Mouse (Mus musculus): ENCODE data around the gene Emg1. TPM values are rescaled to one million over a fixed set of nuclear protein-coding genes. Genes with fewer than 3 reads are reported as not detected.
A peak's percentile ranks its signal among the peaks of the same experiment; 100 is the strongest.

The Emg1 gene
- polyA plus RNA-seq, 1 experiment from 2014 or later = 202 TPM

DNA sequence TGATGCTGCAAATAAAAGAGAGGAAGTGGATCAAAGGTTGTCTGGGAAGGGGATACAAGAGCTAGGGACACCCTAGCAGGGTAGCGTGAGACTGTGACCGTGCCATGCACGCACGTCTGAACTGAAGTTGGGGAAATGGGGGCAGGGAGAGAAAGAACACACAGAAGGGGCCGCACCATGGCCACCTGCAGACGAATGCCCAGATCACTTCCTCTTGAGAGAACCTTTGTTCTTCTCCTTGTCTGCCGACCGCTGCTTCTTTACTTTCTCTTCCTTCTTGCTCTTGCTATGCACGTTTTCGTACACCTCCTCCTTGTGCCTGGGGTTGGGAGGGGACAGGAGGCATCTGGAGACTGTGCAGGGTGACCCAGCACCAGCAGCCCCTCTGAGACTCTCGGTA, 8.9 kb upstream of the Emg1 start:
- no peak for ATAC-seq (ENCODE audit: insufficient read depth, low FRiP score, low TSS enrichment)

DNA sequence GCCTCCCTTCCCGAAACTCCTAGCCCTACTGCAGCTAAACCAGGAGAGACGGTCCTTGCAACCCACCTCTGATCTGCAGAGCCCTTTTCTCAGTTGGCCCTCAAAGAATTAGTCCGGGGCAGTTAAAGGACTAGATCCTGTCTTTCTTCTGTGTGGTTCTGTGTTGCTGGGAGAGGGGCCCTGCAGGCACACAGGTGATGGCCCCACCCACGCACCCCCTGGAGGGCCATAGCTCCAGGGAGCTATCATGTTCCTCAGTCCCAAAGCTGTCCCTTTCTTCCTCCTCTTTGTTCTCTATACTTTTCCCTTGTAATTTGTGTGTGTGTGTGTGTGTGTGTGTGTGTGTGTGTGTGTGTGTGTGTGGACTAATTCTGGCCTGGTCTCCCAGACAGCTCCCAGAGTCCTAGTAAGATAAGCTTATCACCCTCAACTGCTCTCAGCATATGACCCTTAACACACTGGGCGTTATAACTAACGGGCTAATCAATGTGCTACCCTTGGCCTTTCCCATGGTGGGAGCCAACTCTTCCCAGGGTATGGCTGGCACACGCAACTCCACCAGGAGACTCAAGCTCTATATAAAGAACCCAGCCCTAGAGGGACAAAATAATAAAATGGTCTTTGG, 7.5 kb upstream of the Emg1 start:
- ATAC-seq (ENCODE audit: insufficient read depth, low FRiP score, low TSS enrichment) (no peak), DNase-seq (ENCODE audit: low spot score) (no peak)
- Histone ChIP-seq H3K4me2 (ENCODE audit: low read depth) (no peak overlapping the region), H3K36me3 (ENCODE audit: control insufficient read depth, insufficient read depth, low read length) (peaks cover 6% of the 10 kb centered on the region; the same call in 1 of the 2 replicates), H3K9me3 (ENCODE audit: control insufficient read depth, low read length) (no peaks in the 10 kb centered on the region), H3K27me3 (ENCODE audit: control insufficient read depth, insufficient read depth, low read length) (no peaks in the 10 kb centered on the region), H3K4me1 (ENCODE audit: control insufficient read depth, insufficient read depth, low read length) (no peaks in the 10 kb centered on the region), H3K27ac (ENCODE audit: low read depth, low read length) (no peak overlapping the region), H3K9ac (ENCODE audit: low read length) (no peak overlapping the region), H3K4me3 (ENCODE audit: low read depth, low read length) (no peak overlapping the region)
- 76% methylated on average over 7 of the region's 7 CpGs for WGBS

More for the DNA sequence above, 8.9 kb upstream of the Emg1 start:
- 68% methylated on average over 11 of the region's 11 CpGs for WGBS
- Histone ChIP-seq H3K4me3 (ENCODE audit: low read depth, low read length) (no peak overlapping the region), H3K9ac (ENCODE audit: low read length) (no peak overlapping the region), H3K27ac (ENCODE audit: low read depth, low read length) (no peak overlapping the region), H3K4me2 (ENCODE audit: low read depth) (no peak overlapping the region), H3K4me1 (ENCODE audit: control insufficient read depth, insufficient read depth, low read length) (no peaks in the 10 kb centered on the region), H3K9me3 (ENCODE audit: control insufficient read depth, low read length) (no peaks in the 10 kb centered on the region), H3K36me3 (ENCODE audit: control insufficient read depth, insufficient read depth, low read length) (peaks cover 3% of the 10 kb centered on the region; the same call in 1 of the 2 replicates), H3K27me3 (ENCODE audit: control insufficient read depth, insufficient read depth, low read length) (no peaks in the 10 kb centered on the region)
- no peak for DNase-seq (ENCODE audit: low spot score)

DNA sequence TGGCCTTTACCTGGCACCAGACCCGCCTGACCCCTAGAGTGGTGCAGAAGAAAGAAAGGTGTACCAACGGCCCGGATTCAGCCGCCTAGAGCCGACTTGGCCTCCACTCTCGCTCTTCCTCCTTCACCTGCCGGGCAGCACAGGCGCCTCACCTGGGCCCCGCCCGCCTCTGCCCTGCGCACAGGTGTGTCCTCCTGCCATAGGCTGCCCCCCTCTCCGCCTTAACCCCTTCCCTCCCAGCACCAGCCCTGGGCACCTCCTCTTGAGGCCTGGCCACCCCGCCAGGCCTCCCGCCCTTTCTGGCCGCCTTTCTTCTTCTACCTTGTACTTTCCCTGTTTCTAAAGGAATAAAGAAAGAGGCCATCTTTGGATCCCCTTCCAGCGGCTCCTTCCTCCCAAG, 6.7 kb upstream of the Emg1 start:
- ATAC-seq (ENCODE audit: insufficient read depth, low FRiP score, low TSS enrichment) (no peak), DNase-seq (ENCODE audit: low spot score) (no peak)
- H3K4me1 ChIP-seq (ENCODE audit: control insufficient read depth, insufficient read depth, low read length) = no peaks in the 10 kb centered on the region; the same call in 1 of the 2 replicates
- 58% methylated on average over 11 of the region's 16 CpGs for WGBS
- H3K4me2 ChIP-seq (ENCODE audit: low read depth) = no peak overlapping the region
- no peak overlapping the region for H3K9ac ChIP-seq (ENCODE audit: low read length)
- no peaks in the 10 kb centered on the region for H3K27me3 ChIP-seq (ENCODE audit: control insufficient read depth, insufficient read depth, low read length)
- no peak overlapping the region for H3K4me3 ChIP-seq (ENCODE audit: low read depth, low read length)
- no peak overlapping the region for H3K27ac ChIP-seq (ENCODE audit: low read depth, low read length)
- H3K9me3 ChIP-seq (ENCODE audit: control insufficient read depth, low read length) = no peaks in the 10 kb centered on the region
- peaks cover 6% of the 10 kb centered on the region for H3K36me3 ChIP-seq (ENCODE audit: control insufficient read depth, insufficient read depth, low read length)

DNA sequence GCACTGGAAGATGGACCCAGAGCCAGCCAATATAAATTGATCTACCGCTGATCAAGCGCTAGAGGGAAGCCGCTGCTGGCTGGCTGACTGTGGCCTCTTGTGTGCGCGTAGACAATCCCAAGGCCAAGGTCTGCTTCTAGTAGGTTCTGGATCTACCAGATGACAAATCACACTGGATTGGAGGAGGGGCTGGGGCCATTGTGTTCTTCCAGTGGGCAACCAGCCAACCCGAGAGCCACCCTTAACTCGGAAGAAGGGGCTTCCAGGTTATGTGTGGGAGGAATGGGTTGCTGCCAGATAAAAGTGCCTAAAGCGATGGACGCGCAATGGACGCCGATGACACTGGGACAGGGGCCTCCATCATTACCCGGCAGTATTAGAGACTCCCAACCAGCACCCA, 6.0 kb upstream of the Emg1 start:
- Histone ChIP-seq H3K27me3 (ENCODE audit: control insufficient read depth, insufficient read depth, low read length) (no peaks in the 10 kb centered on the region), H3K9ac (ENCODE audit: low read length) (no peak overlapping the region), H3K4me1 (ENCODE audit: control insufficient read depth, insufficient read depth, low read length) (peaks cover 6% of the 10 kb centered on the region), H3K36me3 (ENCODE audit: control insufficient read depth, insufficient read depth, low read length) (peaks cover 6% of the 10 kb centered on the region), H3K4me3 (ENCODE audit: low read depth, low read length) (no peak overlapping the region), H3K4me2 (ENCODE audit: low read depth) (no peak overlapping the region), H3K27ac (ENCODE audit: low read depth, low read length) (no peak overlapping the region), H3K9me3 (ENCODE audit: control insufficient read depth, low read length) (no peaks in the 10 kb centered on the region)
- 85% methylated on average over 13 of the region's 13 CpGs for WGBS
- DNase-seq (ENCODE audit: low spot score) (no peak), ATAC-seq (ENCODE audit: insufficient read depth, low FRiP score, low TSS enrichment) (no peak)

DNA sequence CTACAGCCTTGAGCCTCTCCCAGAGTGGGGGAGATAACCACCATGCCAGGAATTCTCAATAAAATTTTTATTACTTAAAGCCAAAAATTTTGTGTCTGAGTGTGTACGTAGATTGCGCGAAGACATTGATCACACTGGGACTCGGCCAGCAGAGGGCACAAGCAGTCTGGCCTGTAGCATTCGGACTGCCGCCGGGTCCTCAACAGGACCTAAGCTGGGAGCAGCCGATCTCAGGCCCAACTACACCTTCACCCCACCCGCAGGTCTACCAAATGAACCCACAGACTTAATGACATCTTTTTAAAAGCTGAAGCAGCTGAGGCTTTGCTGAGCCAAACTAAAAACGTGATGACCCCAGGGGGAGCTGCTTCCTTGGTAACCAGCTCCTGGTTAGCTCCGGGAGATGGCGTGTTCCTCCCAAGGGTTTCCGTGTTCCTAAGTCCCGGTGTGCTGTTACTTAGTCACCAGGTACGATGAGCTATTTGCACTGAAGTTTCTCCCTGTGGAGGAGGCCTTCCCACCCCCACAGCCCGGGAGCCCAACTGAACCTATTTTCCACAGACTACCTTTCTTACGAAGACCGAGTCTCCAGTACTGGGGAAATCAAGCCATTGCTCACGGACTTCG, 5.0 kb upstream of the Emg1 start:
- Histone ChIP-seq H3K4me3 (ENCODE audit: low read depth, low read length) (no peak overlapping the region), H3K36me3 (ENCODE audit: control insufficient read depth, insufficient read depth, low read length) (peaks cover 6% of the 10 kb centered on the region), H3K9ac (ENCODE audit: low read length) (no peak overlapping the region), H3K4me1 (ENCODE audit: control insufficient read depth, insufficient read depth, low read length) (peaks cover 8% of the 10 kb centered on the region), H3K4me2 (ENCODE audit: low read depth) (no peak overlapping the region), H3K27ac (ENCODE audit: low read depth, low read length) (no peak overlapping the region), H3K27me3 (ENCODE audit: control insufficient read depth, insufficient read depth, low read length) (no peaks in the 10 kb centered on the region), H3K9me3 (ENCODE audit: control insufficient read depth, low read length) (no peaks in the 10 kb centered on the region)
- DNase-seq (ENCODE audit: low spot score) (peak; percentile 65), ATAC-seq (ENCODE audit: insufficient read depth, low FRiP score, low TSS enrichment) (no peak)
- 73% methylated on average over 20 of the region's 20 CpGs for WGBS

DNA sequence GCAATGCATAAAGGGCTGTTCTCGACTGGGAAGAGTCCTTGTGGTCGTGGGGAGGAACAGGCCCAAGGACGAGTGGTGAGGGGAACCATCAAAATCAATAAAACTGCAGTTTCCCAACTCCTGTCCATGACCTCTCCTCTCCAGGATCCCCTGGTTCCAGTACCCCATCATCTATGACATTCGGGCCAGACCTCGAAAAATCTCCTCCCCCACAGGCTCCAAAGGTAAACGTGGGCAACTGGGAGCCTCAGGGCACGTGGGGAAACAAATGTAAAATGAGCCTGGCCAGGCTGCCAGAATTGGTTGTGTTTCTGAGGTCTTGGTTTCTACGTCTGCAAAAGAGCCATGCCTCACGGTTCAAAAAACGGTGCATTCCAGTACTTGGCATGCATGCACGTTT, 940 bp upstream of the Emg1 start:
- H3K4me1 ChIP-seq (ENCODE audit: control insufficient read depth, insufficient read depth, low read length) = peaks cover 11% of the 10 kb centered on the region
- ATAC-seq (ENCODE audit: insufficient read depth, low FRiP score, low TSS enrichment) (no peak), DNase-seq (ENCODE audit: low spot score) (no peak)
- H3K4me3 ChIP-seq (ENCODE audit: low read depth, low read length) = peak overlapping the region; percentile 85
- H3K36me3 ChIP-seq (ENCODE audit: control insufficient read depth, insufficient read depth, low read length) = peaks cover 6% of the 10 kb centered on the region
- H3K9me3 ChIP-seq (ENCODE audit: control insufficient read depth, low read length) = no peaks in the 10 kb centered on the region
- H3K27me3 ChIP-seq (ENCODE audit: control insufficient read depth, insufficient read depth, low read length) = no peaks in the 10 kb centered on the region
- H3K4me2 ChIP-seq (ENCODE audit: low read depth) = peak overlapping the region; percentile 96
- peak overlapping the region; percentile 84 for H3K9ac ChIP-seq (ENCODE audit: low read length)
- H3K27ac ChIP-seq (ENCODE audit: low read depth, low read length) = no peak overlapping the region; the same call in 1 of the 2 replicates
- WGBS = 19% methylated on average over 11 of the region's 11 CpGs

DNA sequence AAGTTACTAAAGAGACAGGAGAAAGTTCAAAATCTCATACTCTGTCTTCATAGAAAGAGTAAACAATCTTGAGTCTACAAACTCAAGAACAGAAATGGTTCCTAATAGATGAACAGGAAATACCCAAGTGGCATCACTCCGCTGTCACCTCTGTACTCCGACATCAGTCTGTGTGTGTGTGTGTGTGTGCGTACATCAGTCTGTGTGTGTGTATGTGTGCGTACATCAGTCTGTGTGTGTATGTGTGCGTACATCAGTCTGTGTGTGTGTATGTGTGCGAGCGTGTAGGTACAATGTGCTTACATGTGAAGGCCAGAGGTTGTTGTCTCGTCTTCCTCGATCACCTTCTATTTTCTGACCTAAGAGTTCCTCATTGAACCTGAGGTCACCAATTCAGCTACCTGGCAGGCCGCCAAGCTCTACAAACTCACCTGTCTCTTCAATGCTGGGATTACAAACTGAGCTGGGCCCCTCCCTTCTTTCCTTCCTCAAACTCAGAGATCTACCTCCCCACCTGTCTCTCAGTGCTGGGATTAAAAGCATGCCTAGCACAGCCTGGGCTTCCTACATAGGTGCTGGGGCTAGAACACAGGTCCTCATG, 3.6 kb downstream of the Emg1 start:
- no peak for DNase-seq (ENCODE audit: low spot score)
- no peaks in the 10 kb centered on the region for H3K9me3 ChIP-seq (ENCODE audit: control insufficient read depth, low read length)
- H3K27ac ChIP-seq (ENCODE audit: low read depth, low read length) = no peak overlapping the region
- peaks cover 9% of the 10 kb centered on the region for H3K4me1 ChIP-seq (ENCODE audit: control insufficient read depth, insufficient read depth, low read length)
- H3K27me3 ChIP-seq (ENCODE audit: control insufficient read depth, insufficient read depth, low read length) = no peaks in the 10 kb centered on the region
- H3K36me3 ChIP-seq (ENCODE audit: control insufficient read depth, insufficient read depth, low read length) = peaks cover 8% of the 10 kb centered on the region; the same call in 1 of the 2 replicates
- WGBS = 95% methylated on average over 10 of the region's 10 CpGs
- no peak overlapping the region for H3K4me3 ChIP-seq (ENCODE audit: low read depth, low read length)
- no peak overlapping the region for H3K9ac ChIP-seq (ENCODE audit: low read length)
- no peak overlapping the region for H3K4me2 ChIP-seq (ENCODE audit: low read depth)
- no peak for ATAC-seq (ENCODE audit: insufficient read depth, low FRiP score, low TSS enrichment)

DNA sequence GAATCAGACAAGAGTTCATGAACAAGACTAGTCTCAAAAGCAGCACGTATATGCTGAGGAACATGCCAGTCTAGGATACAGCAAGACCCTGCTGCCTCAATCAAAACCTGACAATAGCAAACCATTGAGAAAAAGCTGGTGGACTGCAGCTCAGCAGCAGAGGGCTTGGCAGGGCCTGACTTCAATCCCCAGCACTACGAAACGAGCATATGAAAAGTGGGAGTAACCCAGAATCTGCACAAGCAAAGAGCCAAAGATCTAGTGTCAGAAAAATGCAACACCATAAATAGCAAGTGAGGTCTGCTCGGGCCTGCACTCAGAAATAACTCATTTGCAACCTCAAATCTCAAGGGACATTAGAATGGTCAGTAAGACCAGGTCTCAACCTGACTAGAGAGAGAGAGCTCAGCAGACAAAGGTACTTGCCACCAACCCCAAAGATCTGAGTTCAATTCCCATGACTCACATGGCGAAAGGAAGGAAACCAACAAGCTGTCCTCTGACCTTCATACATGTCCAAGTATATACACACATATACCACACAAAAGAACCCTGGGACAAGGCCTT, 5.8 kb downstream of the Emg1 start:
- Histone ChIP-seq H3K27ac (ENCODE audit: low read depth, low read length) (no peak overlapping the region), H3K4me2 (ENCODE audit: low read depth) (no peak overlapping the region), H3K27me3 (ENCODE audit: control insufficient read depth, insufficient read depth, low read length) (no peaks in the 10 kb centered on the region), H3K9ac (ENCODE audit: low read length) (no peak overlapping the region), H3K9me3 (ENCODE audit: control insufficient read depth, low read length) (no peaks in the 10 kb centered on the region), H3K4me3 (ENCODE audit: low read depth, low read length) (no peak overlapping the region), H3K4me1 (ENCODE audit: control insufficient read depth, insufficient read depth, low read length) (peaks cover 3% of the 10 kb centered on the region; the same call in 1 of the 2 replicates), H3K36me3 (ENCODE audit: control insufficient read depth, insufficient read depth, low read length) (peaks cover 8% of the 10 kb centered on the region; the same call in 1 of the 2 replicates)
- ATAC-seq (ENCODE audit: insufficient read depth, low FRiP score, low TSS enrichment) (no peak), DNase-seq (ENCODE audit: low spot score) (no peak)
- WGBS = 90% methylated on average over 5 of the region's 5 CpGs

Measured in neural tube, embryonic 11.5 days (tissue).